Mouse (Mus musculus) midbrain, postnatal 0 days (tissue): ENCODE measurements at regions not wholly inside any gene's neighbourhood (a gene's known extent, or its start where the extent isn't known, plus 50 kb on each side); places are given as distances from the start of the nearest gene placed in this dataset.

ENCODE experiments used
- ATAC-seq: fragments of 200-750 bp; cut with Nextera tagmentation; 2 replicates; pipeline ENCODE4 v1.8.0; 2017; ENCODE audit warnings: moderate number of reproducible peaks, mild to moderate bottlenecking, moderate TSS enrichment, moderate library complexity; ENCODE audit not compliant: low FRiP score
- DNase-seq: peaks from one replicate; pipeline ENCODE4 v3.0.0-alpha.2; 2015; ENCODE audit warnings: low spot score
- H3K27ac ChIP-seq: fragments of 300-500 bp; sonication (generic); 2 replicates; pipeline ENCODE4 v1.5.1; 2014; ENCODE audit warnings: low read depth, mild to moderate bottlenecking, low read length, mixed read lengths
- H3K27me3 ChIP-seq: fragments of 300-500 bp; sonication (generic); 2 replicates; pipeline ENCODE4 v1.6.1; 2014; ENCODE audit warnings: low read length, control low read depth, mixed read lengths; ENCODE audit not compliant: insufficient read depth
- H3K36me3 ChIP-seq: fragments of 300-500 bp; sonication (generic); 2 replicates; pipeline ENCODE4 v1.6.1; 2014; ENCODE audit warnings: low read length, control low read depth, mixed read lengths; ENCODE audit not compliant: insufficient read depth
- H3K4me1 ChIP-seq: fragments of 300-500 bp; sonication (generic); 2 replicates; pipeline ENCODE4 v1.6.1; 2014; ENCODE audit warnings: mild to moderate bottlenecking, control low read depth, antibody characterized with exemption, low read length, mixed read lengths; ENCODE audit not compliant: insufficient read depth
- H3K4me2 ChIP-seq: fragments of 300-500 bp; sonication (generic); 2 replicates; pipeline ENCODE4 v1.6.1; 2014; ENCODE audit warnings: low read depth, mild to moderate bottlenecking, low read length, mixed read lengths; ENCODE audit not compliant: poor library complexity, severe bottlenecking
- H3K4me3 ChIP-seq: fragments of 300-500 bp; sonication (generic); 2 replicates; pipeline ENCODE4 v1.5.1; 2014; ENCODE audit warnings: low read depth, mild to moderate bottlenecking, low read length, moderate library complexity
- H3K9ac ChIP-seq: fragments of 300-500 bp; sonication (generic); replicated peaks from 2 replicates; pipeline ENCODE4 v1.6.1; 2014; ENCODE audit warnings: mild to moderate bottlenecking, low read length, moderate library complexity, mixed read lengths; ENCODE audit not compliant: poor library complexity, severe bottlenecking
- H3K9me3 ChIP-seq: fragments of 300-500 bp; sonication (generic); 2 replicates; pipeline ENCODE4 v1.6.1; 2016; ENCODE audit warnings: low read length, control low read depth
- CTCF ChIP-seq: IDR thresholded peaks from 2 replicates; pipeline ENCODE4 v1.5.1; 2016; ENCODE audit warnings: antibody characterized with exemption, mild to moderate bottlenecking
- WGBS: fragments of 180-500 bp; shearing (Covaris S2); extraction: QIAGEN DNeasy Blood & Tissue Kit; methylation state at CpG from one replicate; pipeline ENCODE4 v1.1.7; 2014; 5-methylcytosine and 5-hydroxymethylcytosine counted together

GRCm38 (mm10) chr5:58705561-58705960 lies 987.8 kb downstream of the Pcdh7 start:
- no peak overlapping the region for H3K4me2 ChIP-seq
- no peaks in the 10 kb centered on the region for H3K4me1 ChIP-seq
- no peak for TF ChIP-seq CTCF
- no peak overlapping the region for H3K4me3 ChIP-seq
- no peak overlapping the region for H3K27ac ChIP-seq
- H3K9me3 ChIP-seq = no peaks in the 10 kb centered on the region
- WGBS = 82% methylated on average over 1 of the region's 1 CpGs
- ATAC-seq (no peak), DNase-seq (no peak)
- no peak overlapping the region for H3K9ac ChIP-seq
- H3K27me3 ChIP-seq = no peaks in the 10 kb centered on the region
- no peaks in the 10 kb centered on the region for H3K36me3 ChIP-seq

DNA sequence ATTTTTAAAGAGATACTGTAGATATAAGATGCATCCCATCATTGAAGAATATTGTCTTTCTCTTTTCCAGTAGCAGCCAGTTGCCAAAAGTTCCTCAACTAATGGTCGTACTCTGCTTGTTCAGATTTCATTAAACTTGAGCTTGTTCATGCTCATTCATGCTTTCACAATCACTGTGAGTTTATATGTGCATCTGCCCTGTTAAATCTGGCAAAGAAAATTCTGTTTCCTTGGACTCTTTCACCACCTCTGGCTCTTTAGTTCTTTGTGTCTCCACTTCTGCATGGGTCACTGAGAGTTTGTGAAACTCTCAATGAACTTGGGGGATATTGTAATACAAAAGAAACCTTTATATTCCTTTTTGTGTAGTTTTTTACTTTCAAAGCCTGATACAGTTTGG lies 994.6 kb downstream of the Pcdh7 start:
- Histone ChIP-seq H3K4me2 (no peak overlapping the region), H3K27me3 (no peaks in the 10 kb centered on the region), H3K9me3 (no peaks in the 10 kb centered on the region), H3K36me3 (no peaks in the 10 kb centered on the region), H3K4me1 (no peaks in the 10 kb centered on the region), H3K4me3 (no peak overlapping the region), H3K9ac (no peak overlapping the region), H3K27ac (no peak overlapping the region)
- no peak for TF ChIP-seq CTCF
- DNase-seq = no peak
- 59% methylated on average over 1 of the region's 1 CpGs for WGBS
- no peak for ATAC-seq

DNA sequence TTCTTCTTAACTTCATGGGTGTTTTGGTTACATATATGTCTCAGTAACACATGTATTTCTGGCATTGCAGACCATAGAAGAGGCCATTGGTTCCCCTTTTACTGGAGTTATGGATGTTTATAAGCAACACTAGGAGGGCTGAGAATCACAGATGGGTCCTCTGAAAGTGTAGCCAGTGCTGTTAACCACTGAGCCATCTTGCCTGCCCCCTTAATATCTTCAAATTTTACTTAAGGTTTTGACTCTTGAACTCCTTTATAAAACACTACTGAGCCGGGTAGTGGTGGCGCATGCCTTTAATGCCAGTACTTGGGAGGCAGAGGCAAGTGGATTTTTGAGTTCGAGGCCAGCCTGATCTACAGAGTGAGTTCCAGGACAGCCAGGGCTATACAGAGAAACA lies 1015.6 kb downstream of the Pcdh7 start:
- 96% methylated on average over 3 of the region's 3 CpGs for WGBS

GRCm38 (mm10) chr5:58733961-58734360 lies 1016.2 kb downstream of the Pcdh7 start:
- DNase-seq (no peak), ATAC-seq (no peak)
- 91% methylated on average over 2 of the region's 2 CpGs for WGBS

More for the DNA sequence above, 1015.6 kb downstream of the Pcdh7 start:
- Histone ChIP-seq H3K27me3 (no peaks in the 10 kb centered on the region), H3K4me2 (no peak overlapping the region), H3K4me3 (no peak overlapping the region), H3K4me1 (no peaks in the 10 kb centered on the region), H3K36me3 (no peaks in the 10 kb centered on the region), H3K9ac (no peak overlapping the region), H3K27ac (no peak overlapping the region), H3K9me3 (no peaks in the 10 kb centered on the region)
- TF ChIP-seq CTCF = no peak
- DNase-seq (no peak), ATAC-seq (no peak)

DNA sequence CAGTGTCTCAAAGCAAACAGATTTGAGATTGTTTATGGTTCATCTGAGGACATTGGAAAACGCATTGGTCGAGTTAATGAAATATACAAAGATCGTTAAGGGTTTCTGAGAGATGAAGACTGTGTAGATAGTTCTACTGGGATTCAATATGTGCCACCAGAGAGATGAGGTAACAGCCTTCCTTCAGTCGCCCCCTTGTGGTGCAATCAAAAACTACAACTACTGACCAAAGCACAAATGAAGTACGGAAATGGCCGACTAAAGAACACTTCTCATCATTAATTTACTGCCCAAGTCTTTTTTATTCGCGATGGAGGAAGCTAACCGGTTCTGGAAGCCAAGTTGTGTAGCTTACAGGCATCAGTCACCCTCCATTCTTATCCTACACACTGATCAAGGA lies 1018.8 kb downstream of the Pcdh7 start:
- WGBS = 58% methylated on average over 9 of the region's 9 CpGs
- H3K27ac ChIP-seq = no peak overlapping the region
- TF ChIP-seq CTCF = peak; percentile 69
- H3K4me1 ChIP-seq = no peaks in the 10 kb centered on the region
- peak; percentile 27 for DNase-seq
- H3K4me2 ChIP-seq = no peak overlapping the region
- H3K36me3 ChIP-seq = no peaks in the 10 kb centered on the region
- H3K9me3 ChIP-seq = no peaks in the 10 kb centered on the region
- no peak for ATAC-seq
- H3K9ac ChIP-seq = no peak overlapping the region
- H3K27me3 ChIP-seq = no peaks in the 10 kb centered on the region
- no peak overlapping the region for H3K4me3 ChIP-seq

More at GRCm38 (mm10) chr5:58733961-58734360, 1016.2 kb downstream of the Pcdh7 start:
- H3K36me3 ChIP-seq = no peaks in the 10 kb centered on the region
- no peak overlapping the region for H3K4me3 ChIP-seq
- no peaks in the 10 kb centered on the region for H3K9me3 ChIP-seq
- no peak overlapping the region for H3K4me2 ChIP-seq
- H3K4me1 ChIP-seq = no peaks in the 10 kb centered on the region
- TF ChIP-seq CTCF = no peak
- no peaks in the 10 kb centered on the region for H3K27me3 ChIP-seq
- H3K9ac ChIP-seq = no peak overlapping the region
- H3K27ac ChIP-seq = no peak overlapping the region

- no peak overlapping the region for H3K4me2 ChIP-seq
These were observed 1019.6 kb downstream of the Pcdh7 start for GRCm38 (mm10) chr5:58737264-58737883.

More at GRCm38 (mm10) chr5:58737264-58737883, 1019.6 kb downstream of the Pcdh7 start:
- no peak for TF ChIP-seq CTCF
- Histone ChIP-seq H3K9me3 (no peaks in the 10 kb centered on the region), H3K27me3 (no peaks in the 10 kb centered on the region), H3K4me3 (no peak overlapping the region), H3K27ac (no peak overlapping the region), H3K36me3 (no peaks in the 10 kb centered on the region), H3K9ac (no peak overlapping the region), H3K4me1 (no peaks in the 10 kb centered on the region)
- 84% methylated on average over 4 of the region's 4 CpGs for WGBS
- ATAC-seq (no peak), DNase-seq (no peak)
